Mouse (Mus musculus) frontal cortex, adult 2 months (tissue): ENCODE data around the gene Tapbpl. TPM values are rescaled to one million over a fixed set of nuclear protein-coding genes. Genes with fewer than 3 reads are reported as not detected.
"Not testable (repeated sequence)": the region's sequence is repeated elsewhere in the genome, so short reads cannot be mapped to it uniquely, and the experiment has no call there.

Experiments used
- DNase-seq, 2 experiments: peaks; one replicate each; pipeline ENCODE4 v3.0.0; 2022; ENCODE audit warnings: low spot score in 1 of 2; ENCODE audit errors: extremely low spot score in 1 of 2
- polyA plus RNA-seq: library from polyadenylated mRNA; depleted of rRNA; stranded (reverse); fragments of >200 nt; gene quantifications from 2 replicates; pipeline ENCODE4 v1.2.3, GENCODE M21; 2012; rRNA removed

Tapbpl gene
- polyA plus RNA-seq: 6.4 and 7.1 TPM in 2 replicates

- peak in 1 of 2 experiments; percentile 58 for DNase-seq
Observed at GRCm38 (mm10) chr6:125231117-125232044, at the start of gene Tapbpl. Gene Tapbpl (minus strand): TSS chr6:125231860.

- no peak for DNase-seq
Observed at GRCm38 (mm10) chr6:125279729-125280128, 48.1 kb upstream of the Tapbpl start.

GRCm38 (mm10) chr6:125274841-125275563 is 43.3 kb upstream of the Tapbpl start:
- peak in 1 of 2 experiments; percentile 39 for DNase-seq

GRCm38 (mm10) chr6:125272228-125272785 is 40.6 kb upstream of the Tapbpl start:
- no peak for DNase-seq

- DNase-seq: peak; percentile 90 to 98
Observed at GRCm38 (mm10) chr6:125271455-125272227, 40.0 kb upstream of the Tapbpl start.

- no peak for DNase-seq
Observed at GRCm38 (mm10) chr6:125268799-125269198, 37.1 kb upstream of the Tapbpl start.

- DNase-seq: no peak
Observed at GRCm38 (mm10) chr6:125267469-125267868, 35.8 kb upstream of the Tapbpl start.

- DNase-seq: not testable (repeated sequence)
Observed at GRCm38 (mm10) chr6:125266600-125266999, 34.9 kb upstream of the Tapbpl start.

- no peak for DNase-seq
Observed at GRCm38 (mm10) chr6:125266091-125266490, 34.4 kb upstream of the Tapbpl start.

GRCm38 (mm10) chr6:125265239-125265638 is 33.6 kb upstream of the Tapbpl start:
- peak; percentile 43 to 74 for DNase-seq

- no peak for DNase-seq
Observed at GRCm38 (mm10) chr6:125264219-125264618, 32.6 kb upstream of the Tapbpl start.

GRCm38 (mm10) chr6:125260006-125260555 is 28.4 kb upstream of the Tapbpl start:
- no peak for DNase-seq

GRCm38 (mm10) chr6:125256222-125256966 is 24.7 kb upstream of the Tapbpl start:
- DNase-seq: no peak

GRCm38 (mm10) chr6:125255516-125256044 is 23.9 kb upstream of the Tapbpl start:
- no peak for DNase-seq

- DNase-seq: no peak
Observed at GRCm38 (mm10) chr6:125253863-125254715, 22.4 kb upstream of the Tapbpl start.

GRCm38 (mm10) chr6:125252711-125253110 is 21.1 kb upstream of the Tapbpl start:
- DNase-seq: no peak

GRCm38 (mm10) chr6:125252285-125252684 is 20.6 kb upstream of the Tapbpl start:
- no peak for DNase-seq

- DNase-seq: no peak
Observed at GRCm38 (mm10) chr6:125244551-125244950, 12.9 kb upstream of the Tapbpl start.
